Mouse (Mus musculus): ENCODE results near the gene Angptl2.
A peak's percentile ranks its signal among the peaks of the same experiment; 100 is the strongest.

Gene Angptl2

DNA sequence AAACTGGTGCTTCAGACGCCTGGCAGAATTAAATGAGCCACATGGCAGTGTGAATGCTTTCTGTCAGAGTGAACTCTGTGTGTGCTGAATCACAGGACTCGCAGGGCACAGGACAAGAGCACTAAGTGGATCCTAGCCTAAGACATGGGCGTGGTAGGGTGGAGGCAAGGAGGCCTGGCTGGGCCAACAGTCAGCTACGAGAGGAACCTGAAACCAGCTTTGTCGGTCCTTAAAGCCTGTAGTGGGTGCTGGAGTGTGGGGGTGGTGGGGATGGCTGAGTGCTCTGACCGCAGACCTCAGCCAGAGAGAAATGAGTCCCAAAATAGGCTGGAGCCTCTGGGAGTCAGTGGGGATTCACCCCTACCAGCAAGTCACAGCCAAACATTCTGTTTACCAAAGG lies 12.6 kb upstream of the Angptl2 start:
- DNase-seq: no peak

DNA sequence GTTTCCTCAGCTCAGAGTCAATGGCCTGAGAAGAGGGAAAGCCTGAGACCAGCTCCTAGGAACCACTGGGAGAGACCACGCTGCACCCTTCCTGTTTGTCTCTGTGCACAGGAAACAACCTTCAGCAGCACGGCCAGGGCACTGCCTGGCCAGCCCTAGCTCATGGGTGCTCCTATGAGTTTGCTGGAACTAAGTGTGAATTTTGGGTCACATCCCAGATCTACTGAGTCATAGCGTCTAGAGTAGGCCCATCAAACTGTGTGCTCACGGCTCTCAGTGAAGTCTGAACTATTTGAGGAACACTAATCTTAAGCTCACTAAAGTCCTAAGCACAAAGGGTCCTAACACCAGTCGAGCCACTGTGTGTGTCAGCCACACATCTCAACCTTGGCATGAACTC lies 10.9 kb upstream of the Angptl2 start:
- DNase-seq: no peak

DNA sequence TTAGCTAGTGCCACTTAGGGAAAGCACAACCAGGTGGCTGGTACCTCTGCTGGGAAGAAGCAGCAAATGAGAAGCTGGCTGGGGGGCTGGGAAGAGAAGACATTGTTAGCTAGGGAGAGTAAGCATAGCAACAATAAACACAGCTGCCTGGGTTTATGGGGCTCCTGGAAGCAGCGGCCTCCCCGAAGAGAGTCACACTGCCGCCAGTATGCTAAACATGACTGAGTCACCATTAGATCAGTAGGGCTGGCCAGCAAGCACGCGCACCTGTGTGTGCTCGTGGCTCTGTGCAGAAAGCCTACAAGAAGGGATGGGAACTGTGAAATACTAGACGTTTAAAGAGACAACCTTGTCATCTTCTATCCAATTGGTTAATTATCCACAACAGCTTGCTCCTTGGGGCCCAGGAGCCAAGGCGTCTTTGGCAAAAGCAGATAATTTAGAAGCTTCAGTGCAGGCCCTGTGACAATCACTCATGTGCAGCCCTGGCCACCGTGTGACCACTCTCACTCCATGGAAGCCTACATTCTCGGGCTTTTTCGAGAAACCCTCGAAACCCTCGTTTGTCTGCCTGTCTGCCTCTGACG lies 9.8 kb upstream of the Angptl2 start:
- no peak for DNase-seq

GRCm38 (mm10) chr2:33207069-33207468 lies 8.8 kb upstream of the Angptl2 start:
- DNase-seq: no peak

- no peak for DNase-seq
These were observed 7.7 kb upstream of the Angptl2 start for GRCm38 (mm10) chr2:33208134-33208533.

- no peak for DNase-seq
These were observed 5.0 kb upstream of the Angptl2 start for GRCm38 (mm10) chr2:33210841-33211240.

DNA sequence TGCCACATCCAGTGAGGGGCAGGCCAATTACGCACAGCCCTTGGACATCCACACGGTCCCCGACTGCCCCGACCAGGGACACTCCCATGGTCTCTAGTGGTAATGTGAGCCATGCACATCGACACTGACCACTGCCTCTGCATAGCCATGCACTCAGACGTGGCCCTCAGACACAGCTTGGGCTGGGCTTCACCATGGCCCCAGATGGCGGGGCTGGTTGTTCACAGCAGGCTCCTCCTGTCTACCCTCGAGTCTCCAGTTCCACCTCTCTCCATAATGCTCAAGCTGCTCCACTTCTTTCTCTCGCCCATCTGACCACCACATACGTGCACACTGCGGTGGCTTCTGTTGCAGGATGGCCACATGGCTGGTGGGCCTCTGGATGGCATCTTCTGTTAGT lies 4.6 kb upstream of the Angptl2 start:
- peak; percentile 61 for DNase-seq

DNA sequence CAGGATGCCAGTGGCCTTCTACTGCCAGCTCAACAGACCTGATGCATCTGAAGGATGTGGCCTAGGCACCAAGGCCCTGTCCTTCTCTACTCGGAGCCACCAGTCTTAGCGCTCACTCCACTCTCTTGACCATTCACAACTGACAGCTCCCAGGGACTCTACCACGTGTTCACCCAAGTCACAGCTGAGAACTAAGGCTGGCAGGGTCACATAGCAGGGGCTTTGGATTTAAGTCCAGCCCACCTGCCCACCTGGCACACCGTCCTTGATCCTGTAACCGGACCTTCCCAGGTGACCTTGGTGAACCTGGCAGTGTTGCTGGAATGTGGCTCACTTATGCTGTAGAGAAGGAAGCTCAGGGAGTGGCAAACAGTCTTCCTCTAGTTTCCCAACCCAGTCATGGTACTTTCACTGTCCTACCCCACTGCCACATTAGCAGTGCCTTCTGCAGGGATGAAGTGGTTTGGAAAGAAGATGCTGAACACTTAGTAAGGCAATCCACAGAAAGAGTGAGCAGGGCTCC lies 631 bp upstream of the Angptl2 start:
- no peak for DNase-seq

- no peak for DNase-seq
These were observed 966 bp downstream of the Angptl2 start for GRCm38 (mm10) chr2:33216645-33217424.

GRCm38 (mm10) chr2:33217425-33217794 lies 1.5 kb downstream of the Angptl2 start:
- no peak for DNase-seq

- no peak for DNase-seq
These were observed 3.2 kb downstream of the Angptl2 start for GRCm38 (mm10) chr2:33218903-33219625.

- no peak for DNase-seq
These were observed 3.8 kb downstream of the Angptl2 start for GRCm38 (mm10) chr2:33219637-33220036.

DNA sequence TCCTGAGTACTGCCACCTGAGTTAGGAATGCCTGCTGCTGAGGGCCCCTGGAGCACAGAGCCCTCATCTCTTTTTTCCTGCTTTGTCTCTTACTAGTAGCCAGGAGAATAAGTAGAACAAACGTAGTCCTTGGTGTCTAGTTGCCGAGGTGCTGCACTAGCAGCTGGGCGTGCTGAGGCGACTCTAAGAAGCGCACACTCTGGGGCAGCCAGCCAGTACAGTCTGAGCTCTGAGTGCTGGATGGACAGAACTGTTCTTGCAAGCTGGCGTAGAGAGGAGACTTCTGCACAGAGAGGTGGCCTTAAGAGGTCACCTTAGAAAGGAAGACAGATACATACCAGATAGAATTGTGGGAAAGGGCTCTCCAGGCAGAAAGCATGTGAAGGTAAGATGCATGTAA lies 4.4 kb downstream of the Angptl2 start:
- no peak for DNase-seq

DNA sequence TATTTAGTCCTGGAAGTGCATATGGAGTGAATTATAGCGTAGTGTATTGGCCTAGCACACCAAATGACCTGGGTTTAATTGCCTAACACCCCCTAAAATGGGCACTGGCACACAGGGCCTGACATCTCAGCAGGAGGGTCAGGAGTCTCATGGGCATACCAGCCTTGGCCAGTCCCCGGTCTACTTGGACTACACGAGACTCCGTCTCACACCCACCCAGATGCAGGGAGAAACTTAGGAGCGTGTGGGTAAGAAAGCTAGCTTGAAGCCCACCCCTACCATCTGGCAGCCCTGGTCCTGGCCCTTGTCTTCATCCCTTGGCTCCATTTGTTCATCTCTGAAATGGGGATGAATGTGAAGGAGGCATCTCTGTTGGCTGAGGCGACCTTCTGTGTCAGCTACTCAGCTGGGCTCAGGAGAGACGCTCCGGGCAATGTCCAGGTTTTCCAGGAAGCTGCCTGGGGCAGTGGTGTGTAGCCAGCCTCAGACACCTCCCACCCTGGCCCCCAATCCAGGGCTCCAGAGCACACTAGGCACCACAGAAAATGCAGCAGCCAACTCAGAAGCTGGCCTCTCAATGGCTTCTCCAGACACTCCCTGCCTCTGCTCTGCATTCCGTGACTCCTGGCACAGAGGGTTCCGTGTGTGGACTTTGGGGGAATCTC lies 4.9 kb downstream of the Angptl2 start:
- no peak for DNase-seq

DNA sequence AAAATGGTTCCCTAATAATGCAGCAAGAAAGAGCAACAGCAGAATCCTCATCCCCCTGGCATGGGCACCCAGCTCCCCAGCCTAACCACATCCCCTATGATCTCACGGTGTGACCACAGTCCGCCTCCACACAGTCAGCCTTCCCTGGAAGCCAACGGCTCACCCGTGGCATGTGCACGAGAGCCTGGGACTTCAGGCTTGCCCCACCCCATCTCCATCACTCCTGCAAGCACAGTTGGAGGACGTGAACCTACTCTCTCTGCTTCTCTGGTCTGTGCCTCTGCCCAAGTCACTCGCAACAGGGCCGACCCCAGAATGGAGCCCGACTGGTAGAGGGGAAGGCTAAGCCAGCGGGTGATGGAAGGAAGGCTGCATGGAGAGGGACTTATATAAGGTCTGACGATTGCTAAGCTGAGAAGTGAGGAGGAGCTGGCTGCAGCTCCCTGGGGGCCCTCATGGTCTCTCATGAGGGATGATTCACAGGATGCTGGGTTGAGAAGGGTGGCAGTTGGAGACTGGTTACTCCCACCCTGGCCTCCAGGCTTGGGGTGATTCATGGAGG lies 5.6 kb downstream of the Angptl2 start:
- no peak for DNase-seq

GRCm38 (mm10) chr2:33222480-33222879 lies 6.6 kb downstream of the Angptl2 start:
- DNase-seq: no peak

DNA sequence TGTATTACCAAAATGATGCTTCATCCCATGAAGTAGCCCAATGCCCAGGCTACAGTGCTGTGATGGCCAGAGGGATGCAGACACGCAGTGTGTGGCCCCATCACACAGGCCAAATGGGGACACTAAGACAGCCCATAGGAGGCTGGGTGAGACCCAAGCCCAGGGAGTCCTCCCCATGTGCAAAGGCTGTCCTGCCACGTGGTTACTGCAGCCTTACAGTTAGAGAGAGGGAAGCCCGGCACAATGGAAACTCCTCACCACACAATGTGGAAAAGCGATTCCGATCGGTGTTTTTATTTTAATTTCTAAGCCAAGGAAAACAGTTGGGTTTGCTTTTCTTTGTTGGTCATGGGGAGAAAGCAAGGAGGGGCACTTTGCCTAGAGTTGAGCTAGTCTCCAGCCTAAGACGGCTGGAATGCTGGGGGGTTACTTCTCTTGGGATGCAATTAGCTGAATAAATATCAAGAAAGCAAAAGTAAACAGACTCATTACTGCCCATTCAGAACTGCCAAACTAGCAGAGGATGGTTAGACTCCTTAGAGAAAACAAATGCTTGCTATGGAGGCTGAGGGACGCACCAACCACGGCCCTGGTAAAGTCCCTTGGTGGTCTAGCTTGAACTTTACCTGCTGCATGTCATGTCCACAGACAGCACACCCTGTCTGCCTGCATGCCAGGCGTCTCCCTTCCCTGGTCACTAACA lies 7.9 kb downstream of the Angptl2 start:
- DNase-seq: no peak

DNA sequence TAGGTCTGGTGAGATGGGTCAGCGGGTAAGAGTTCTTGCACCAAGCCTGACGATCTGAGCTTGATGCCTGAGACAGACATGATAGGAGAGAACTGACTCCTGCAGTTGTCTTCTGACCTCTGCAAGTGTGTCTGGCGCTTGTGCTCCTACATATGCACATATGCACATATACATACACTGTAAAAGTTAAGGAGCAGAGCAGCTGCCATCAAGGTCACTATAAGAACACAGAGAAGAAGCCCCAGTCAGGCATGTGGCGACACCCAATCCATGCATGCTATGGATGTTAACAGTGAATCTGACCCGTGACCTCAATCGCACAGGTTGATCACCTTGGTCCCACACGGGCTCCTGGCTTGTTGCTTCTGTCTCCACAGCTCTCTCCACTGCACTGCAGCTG lies 10.1 kb downstream of the Angptl2 start:
- no peak for DNase-seq

GRCm38 (mm10) chr2:33228077-33228476 lies 12.2 kb downstream of the Angptl2 start:
- no peak for DNase-seq

- DNase-seq: no peak
These were observed 12.7 kb downstream of the Angptl2 start for GRCm38 (mm10) chr2:33228551-33228950.

DNA sequence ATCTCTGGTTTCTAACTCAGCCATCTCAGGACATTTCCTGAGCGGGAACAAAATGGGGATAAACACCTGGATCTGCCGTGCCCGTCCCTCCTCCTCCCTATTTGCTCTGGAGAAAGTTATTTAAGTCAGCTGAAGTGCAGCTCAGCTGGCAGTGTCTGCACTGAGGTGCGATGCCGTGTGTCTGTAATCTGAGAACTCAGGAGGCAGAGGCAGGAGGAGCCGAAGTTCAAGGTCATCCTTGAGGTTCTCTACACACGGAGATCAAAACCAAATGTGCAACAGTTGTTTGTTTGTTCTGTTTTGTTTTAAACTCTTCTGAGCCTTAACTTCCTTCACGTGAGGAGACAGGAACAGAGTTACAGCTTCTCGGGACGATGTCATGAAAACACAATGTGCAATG lies 14.8 kb downstream of the Angptl2 start:
- DNase-seq: no peak

DNA sequence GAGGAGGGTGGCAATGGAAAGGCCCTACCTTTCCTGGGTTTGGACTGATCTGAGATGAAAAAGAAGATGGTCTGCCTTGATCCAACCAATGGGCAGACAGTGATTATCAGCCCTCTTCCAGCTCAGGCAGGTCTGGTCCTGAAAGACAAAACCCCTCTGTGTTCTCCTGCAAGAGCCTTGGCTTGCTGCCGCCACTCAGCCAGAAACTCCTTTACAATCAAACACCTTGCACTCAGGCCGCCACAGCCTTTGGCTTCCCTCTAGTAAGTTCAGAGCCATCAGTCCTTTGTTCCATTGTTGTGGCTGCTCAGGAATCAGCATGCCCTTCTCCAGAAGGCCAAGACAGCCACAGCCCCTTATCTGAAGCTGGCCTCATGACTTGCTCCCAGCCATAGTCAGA lies 15.9 kb downstream of the Angptl2 start:
- DNase-seq: no peak
